Mouse (Mus musculus): ENCODE data around the gene Stk4.
A peak's percentile ranks its signal among the peaks of the same experiment; 100 is the strongest.
"Not testable (repeated sequence)": the region's sequence is repeated elsewhere in the genome, so short reads cannot be mapped to it uniquely, and the experiment has no call there.

Gene Stk4

GRCm38 (mm10) chr2:164070142-164070764 lies at the start of gene Stk4:
Gene Stk4 (plus strand): TSS chr2:164070322.
- DNase-seq (ENCODE audit: extremely low read depth, low read depth): no peak

GRCm38 (mm10) chr2:164022104-164022503 lies 48.0 kb upstream of the Stk4 start:
- no peak for DNase-seq (ENCODE audit: extremely low read depth, low read depth)

- DNase-seq (ENCODE audit: extremely low read depth, low read depth): no peak
Measured at GRCm38 (mm10) chr2:164025150-164025549, 45.0 kb upstream of the Stk4 start, which contains the start of gene Pabpc1l. Gene Pabpc1l (plus strand): TSS chr2:164025450.

- no peak for DNase-seq (ENCODE audit: extremely low read depth, low read depth)
Measured at GRCm38 (mm10) chr2:164031147-164031546, 39.0 kb upstream of the Stk4 start.

- DNase-seq (ENCODE audit: extremely low read depth, low read depth): no peak
Measured at GRCm38 (mm10) chr2:164032973-164033372, 37.1 kb upstream of the Stk4 start.

GRCm38 (mm10) chr2:164036520-164037019 lies 33.6 kb upstream of the Stk4 start:
- peak; percentile 32 for DNase-seq (ENCODE audit: extremely low read depth, low read depth)

- no peak for DNase-seq (ENCODE audit: extremely low read depth, low read depth)
Measured at GRCm38 (mm10) chr2:164038407-164039028, 31.6 kb upstream of the Stk4 start.

GRCm38 (mm10) chr2:164040949-164041348 lies 29.2 kb upstream of the Stk4 start:
- DNase-seq (ENCODE audit: extremely low read depth, low read depth): no peak

GRCm38 (mm10) chr2:164041523-164041922 lies 28.6 kb upstream of the Stk4 start:
- DNase-seq (ENCODE audit: extremely low read depth, low read depth): no peak

GRCm38 (mm10) chr2:164047197-164047690 lies 22.9 kb upstream of the Stk4 start:
- DNase-seq (ENCODE audit: extremely low read depth, low read depth): peak; percentile 41

- no peak for DNase-seq (ENCODE audit: extremely low read depth, low read depth)
Measured at GRCm38 (mm10) chr2:164053767-164054166, 16.4 kb upstream of the Stk4 start.

- no peak for DNase-seq (ENCODE audit: extremely low read depth, low read depth)
Measured at GRCm38 (mm10) chr2:164054671-164055070, 15.5 kb upstream of the Stk4 start.

- no peak for DNase-seq (ENCODE audit: extremely low read depth, low read depth)
Measured at GRCm38 (mm10) chr2:164059634-164060235, 10.4 kb upstream of the Stk4 start.

GRCm38 (mm10) chr2:164070765-164071436 lies 779 bp downstream of the Stk4 start, which contains the start of gene Tomm34:
Gene Tomm34 (minus strand): TSS chr2:164071169.
- DNase-seq (ENCODE audit: extremely low read depth, low read depth): peak; percentile 81

- DNase-seq (ENCODE audit: extremely low read depth, low read depth): not testable (repeated sequence)
Measured at GRCm38 (mm10) chr2:164071437-164071820, 1.3 kb downstream of the Stk4 start.

- no peak for DNase-seq (ENCODE audit: extremely low read depth, low read depth)
Measured at GRCm38 (mm10) chr2:164072109-164072508, 2.0 kb downstream of the Stk4 start.

- no peak for DNase-seq (ENCODE audit: extremely low read depth, low read depth)
Measured at GRCm38 (mm10) chr2:164073120-164073519, 3.0 kb downstream of the Stk4 start.

- DNase-seq (ENCODE audit: extremely low read depth, low read depth): peak; percentile 90
Measured at GRCm38 (mm10) chr2:164073918-164074578, 3.9 kb downstream of the Stk4 start.

GRCm38 (mm10) chr2:164075088-164075487 lies 5.0 kb downstream of the Stk4 start:
- DNase-seq (ENCODE audit: extremely low read depth, low read depth): peak; percentile 52

- no peak for DNase-seq (ENCODE audit: extremely low read depth, low read depth)
Measured at GRCm38 (mm10) chr2:164076874-164077425, 6.8 kb downstream of the Stk4 start.

GRCm38 (mm10) chr2:164077875-164078274 lies 7.8 kb downstream of the Stk4 start:
- DNase-seq (ENCODE audit: extremely low read depth, low read depth): no peak

Measured in MEL-GATA-1-ER (cell line).